Mouse (Mus musculus) T-helper 1 cell (primary cell): ENCODE results near the gene Gal3st4.
"Not testable (repeated sequence)": the region's sequence is repeated elsewhere in the genome, so short reads cannot be mapped to it uniquely, and the experiment has no call there.

Source experiments
- in situ Hi-C: fragments of 300-600 bp; cut with MboI, MseI; formaldehyde crosslinking; loops from one replicate; pipeline ENCODE4 v1.15.1; 2025; ENCODE audit warnings: high pct_unique_total_duplicates

Gal3st4 gene

GRCm38 (mm10) chr5:138219864-138220263, 52.8 kb downstream of the Gal3st4 start:
- in situ Hi-C loops, result no loop called here

GRCm38 (mm10) chr5:138216632-138217031, 56.0 kb downstream of the Gal3st4 start:
- in situ Hi-C loops, result not testable (repeated sequence)
